Mouse (Mus musculus) forebrain, postnatal 0 days (tissue): ENCODE measurements around the gene Gm49366. TPM values are rescaled to one million over a fixed set of nuclear protein-coding genes. Genes with fewer than 3 reads are reported as not detected.
"Not testable (repeated sequence)": the region's sequence is repeated elsewhere in the genome, so short reads cannot be mapped to it uniquely, and the experiment has no call there.

Experiments used
- ATAC-seq: fragments of 200-750 bp; cut with Nextera tagmentation; 2 replicates; pipeline ENCODE4 v1.8.0; 2017; ENCODE audit warnings: mild to moderate bottlenecking, moderate library complexity
- DNase-seq: peaks from one replicate; pipeline ENCODE4 v3.0.0-alpha.2; 2015
- H3K27ac ChIP-seq: fragments of 300-500 bp; sonication (generic); 2 replicates; pipeline ENCODE4 v1.5.1; 2014; ENCODE audit warnings: low read depth, mild to moderate bottlenecking, antibody characterized with exemption, low read length, moderate library complexity, mixed read lengths
- H3K27me3 ChIP-seq: fragments of 300-500 bp; sonication (generic); 2 replicates; pipeline ENCODE4 v1.6.1; 2014; ENCODE audit warnings: mild to moderate bottlenecking, low read length, mixed read lengths; ENCODE audit not compliant: insufficient read depth
- H3K36me3 ChIP-seq: fragments of 300-500 bp; sonication (generic); 2 replicates; pipeline ENCODE4 v1.6.1; 2014; ENCODE audit warnings: mild to moderate bottlenecking, moderate library complexity; ENCODE audit not compliant: insufficient read depth
- H3K4me1 ChIP-seq: fragments of 300-500 bp; sonication (generic); 2 replicates; pipeline ENCODE4 v1.6.1; 2014; ENCODE audit warnings: antibody characterized with exemption; ENCODE audit not compliant: insufficient read depth
- H3K4me2 ChIP-seq: fragments of 300-500 bp; sonication (generic); 2 replicates; pipeline ENCODE4 v1.6.1; 2014; ENCODE audit warnings: low read depth, mild to moderate bottlenecking, moderate library complexity
- H3K4me3 ChIP-seq: fragments of 300-500 bp; sonication (generic); 2 replicates; pipeline ENCODE4 v1.5.1; 2014; ENCODE audit warnings: low read depth, low read length, mixed read lengths
- H3K9ac ChIP-seq: fragments of 300-500 bp; sonication (generic); 2 replicates; pipeline ENCODE4 v1.6.1; 2014; ENCODE audit warnings: mild to moderate bottlenecking
- H3K9me3 ChIP-seq: fragments of 300-500 bp; sonication (generic); 2 replicates; pipeline ENCODE4 v1.6.1; 2016; ENCODE audit warnings: low read length
- CTCF ChIP-seq: sonication (generic); IDR thresholded peaks from 2 replicates; pipeline ENCODE4 v1.5.1; 2016; ENCODE audit warnings: antibody characterized with exemption, control low read depth, low read depth
- WGBS: fragments of 180-500 bp; shearing (Covaris S2); extraction: QIAGEN DNeasy Blood & Tissue Kit; methylation state at CpG from one replicate; pipeline ENCODE4 v1.1.7; 2014; 5-methylcytosine and 5-hydroxymethylcytosine counted together
- polyA plus RNA-seq: library from polyadenylated mRNA; unstranded; fragments of >200 nt; fragmentation: Nextera tagmentation; extraction: Ambion mirVana; gene quantifications from 2 replicates; pipeline ENCODE4 v1.2.1, GENCODE M21; 2015
- total RNA-seq: library from RNA; depleted of rRNA; stranded (reverse); fragments of >200 nt; gene quantifications from 2 replicates; pipeline ENCODE4 v1.2.3, GENCODE M21; 2014

Gm49366 gene
- total and polyA plus RNA-seq, 2 experiments from 2014 or later = not detected

GRCm38 (mm10) chr12:84062336-84062735, 23.6 kb downstream of the Gm49366 start:
- Histone ChIP-seq H3K9ac (no peak overlapping the region), H3K9me3 (no peaks in the 10 kb centered on the region), H3K36me3 (no peaks in the 10 kb centered on the region), H3K4me3 (no peak overlapping the region), H3K27ac (no peak overlapping the region), H3K27me3 (no peaks in the 10 kb centered on the region), H3K4me1 (no peaks in the 10 kb centered on the region), H3K4me2 (no peak overlapping the region)
- ATAC-seq (no peak), DNase-seq (no peak)
- 95% methylated on average over 20 of the region's 20 CpGs for WGBS
- no peak for TF ChIP-seq CTCF

DNA sequence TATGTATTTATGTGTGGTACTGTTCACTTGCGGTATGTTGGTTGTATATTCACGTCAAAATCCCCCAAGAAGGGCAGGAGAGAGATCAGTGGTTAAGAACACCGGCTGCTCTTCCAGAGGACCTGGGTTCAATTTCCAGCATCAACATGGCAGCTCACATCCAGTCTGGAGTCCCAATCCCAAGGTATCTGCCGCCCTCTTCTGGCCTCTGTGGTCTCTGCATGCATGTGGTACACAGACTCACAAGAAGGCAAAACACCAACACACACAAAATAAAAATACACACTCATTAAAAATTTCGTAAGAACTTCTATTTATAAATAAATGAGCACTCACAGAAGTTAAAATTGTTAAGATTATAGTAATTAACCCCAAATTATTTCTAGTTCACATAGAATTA, 24.5 kb downstream of the Gm49366 start:
- WGBS = 73% methylated on average over 5 of the region's 5 CpGs
- H3K4me2 ChIP-seq = no peak overlapping the region
- peak; percentile 38 for TF ChIP-seq CTCF
- ATAC-seq (no peak), DNase-seq (no peak)
- no peaks in the 10 kb centered on the region for H3K36me3 ChIP-seq
- H3K27ac ChIP-seq = no peak overlapping the region
- no peak overlapping the region for H3K4me3 ChIP-seq
- H3K9ac ChIP-seq = no peak overlapping the region
- no peaks in the 10 kb centered on the region for H3K9me3 ChIP-seq
- no peaks in the 10 kb centered on the region for H3K27me3 ChIP-seq
- no peaks in the 10 kb centered on the region for H3K4me1 ChIP-seq

GRCm38 (mm10) chr12:84063833-84064232, 25.1 kb downstream of the Gm49366 start:
- no peak for TF ChIP-seq CTCF
- DNase-seq (no peak), ATAC-seq (no peak)
- 93% methylated on average over 2 of the region's 2 CpGs for WGBS
- no peak overlapping the region for H3K9ac ChIP-seq
- no peaks in the 10 kb centered on the region for H3K36me3 ChIP-seq
- H3K4me2 ChIP-seq = no peak overlapping the region
- H3K4me1 ChIP-seq = no peaks in the 10 kb centered on the region
- no peaks in the 10 kb centered on the region for H3K9me3 ChIP-seq
- H3K27me3 ChIP-seq = no peaks in the 10 kb centered on the region; the same call in 1 of the 2 replicates
- no peak overlapping the region for H3K27ac ChIP-seq
- no peak overlapping the region for H3K4me3 ChIP-seq

- ATAC-seq = no peak
- Histone ChIP-seq H3K4me2 (no peak overlapping the region), H3K4me1 (no peaks in the 10 kb centered on the region), H3K36me3 (no peaks in the 10 kb centered on the region), H3K9ac (no peak overlapping the region), H3K9me3 (no peaks in the 10 kb centered on the region), H3K4me3 (no peak overlapping the region), H3K27me3 (no peaks in the 10 kb centered on the region; the same call in 1 of the 2 replicates), H3K27ac (no peak overlapping the region)
- DNase-seq = no peak
- TF ChIP-seq CTCF = no peak
- WGBS = 73% methylated on average over 8 of the region's 8 CpGs
These were observed 25.9 kb downstream of the Gm49366 start for GRCm38 (mm10) chr12:84064621-84065020.

- H3K27me3 ChIP-seq = no peaks in the 10 kb centered on the region; the same call in none of the 2 replicates
- H3K27ac ChIP-seq = no peak overlapping the region
- no peaks in the 10 kb centered on the region for H3K4me1 ChIP-seq
- H3K9ac ChIP-seq = no peak overlapping the region
- no peak overlapping the region for H3K4me2 ChIP-seq
- H3K4me3 ChIP-seq = no peak overlapping the region
- no peaks in the 10 kb centered on the region for H3K36me3 ChIP-seq
- H3K9me3 ChIP-seq = no peaks in the 10 kb centered on the region
- TF ChIP-seq CTCF = no peak
- no peak for ATAC-seq
- no peak for DNase-seq
- 82% methylated on average over 4 of the region's 4 CpGs for WGBS
These were observed 29.0 kb downstream of the Gm49366 start for GRCm38 (mm10) chr12:84067752-84068151.

DNA sequence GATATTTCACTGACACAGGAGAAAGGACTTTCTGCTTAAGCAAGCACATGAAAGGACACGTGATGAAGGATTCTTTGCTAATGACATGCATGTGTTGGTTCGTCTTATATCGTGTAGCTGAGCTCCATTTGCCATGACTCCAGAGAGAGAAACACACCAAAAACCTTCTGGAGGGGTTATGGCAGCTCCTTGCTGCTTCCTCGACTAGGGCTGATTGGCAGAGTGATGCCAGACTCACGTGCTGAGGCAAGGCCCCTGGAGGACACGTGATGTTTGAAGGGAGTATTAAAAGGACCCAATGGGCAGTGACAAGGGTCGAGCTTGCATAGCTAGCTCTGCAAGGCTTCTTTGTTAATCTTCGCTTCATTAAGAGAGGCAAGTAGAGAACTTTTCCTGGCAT, 29.6 kb downstream of the Gm49366 start:
- no peak for DNase-seq
- H3K4me2 ChIP-seq = no peak overlapping the region
- no peak overlapping the region for H3K27ac ChIP-seq
- H3K4me1 ChIP-seq = no peaks in the 10 kb centered on the region
- H3K9ac ChIP-seq = no peak overlapping the region
- 53% methylated on average over 8 of the region's 8 CpGs for WGBS
- no peaks in the 10 kb centered on the region; the same call in none of the 2 replicates for H3K27me3 ChIP-seq
- no peak overlapping the region for H3K4me3 ChIP-seq
- no peak for ATAC-seq
- H3K36me3 ChIP-seq = no peaks in the 10 kb centered on the region
- H3K9me3 ChIP-seq = no peaks in the 10 kb centered on the region
- no peak for TF ChIP-seq CTCF

DNA sequence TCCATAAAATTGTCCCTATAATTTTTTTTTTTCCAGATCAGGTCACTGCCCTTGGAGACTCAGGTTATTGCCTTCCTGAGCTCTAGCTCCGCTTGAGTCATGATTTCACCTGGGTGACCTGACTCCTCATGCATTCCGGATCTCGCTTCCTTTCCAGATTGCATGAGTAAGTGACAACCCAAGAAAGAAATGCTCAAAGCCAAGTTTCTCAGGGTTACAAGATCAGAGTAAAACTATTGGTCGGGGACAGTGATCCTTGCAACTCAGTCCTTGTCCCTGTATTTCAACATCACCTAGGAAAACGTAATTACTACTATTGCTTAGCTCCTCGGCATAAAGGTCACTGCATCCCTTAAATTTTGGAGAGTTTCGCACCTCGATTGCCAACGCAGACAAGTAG, 30.3 kb downstream of the Gm49366 start, which contains the start of gene Acot5:
Gene Acot5 (plus strand): TSS at position 340 of the 400 bp plus-strand sequence.
- WGBS = 58% methylated on average over 9 of the region's 9 CpGs
- Histone ChIP-seq H3K9me3 (no peaks in the 10 kb centered on the region), H3K9ac (peak within 1 kb of the TSS; percentile 28), H3K4me1 (no peaks in the 10 kb centered on the region), H3K27ac (no peak within 1 kb of the TSS), H3K36me3 (no peaks in the 10 kb centered on the region), H3K4me2 (peak within 1 kb of the TSS; percentile 57), H3K27me3 (no peaks in the 10 kb centered on the region; the same call in none of the 2 replicates), H3K4me3 (peak within 1 kb of the TSS; percentile 42)
- ATAC-seq (no peak), DNase-seq (no peak)
- TF ChIP-seq CTCF = no peak

DNA sequence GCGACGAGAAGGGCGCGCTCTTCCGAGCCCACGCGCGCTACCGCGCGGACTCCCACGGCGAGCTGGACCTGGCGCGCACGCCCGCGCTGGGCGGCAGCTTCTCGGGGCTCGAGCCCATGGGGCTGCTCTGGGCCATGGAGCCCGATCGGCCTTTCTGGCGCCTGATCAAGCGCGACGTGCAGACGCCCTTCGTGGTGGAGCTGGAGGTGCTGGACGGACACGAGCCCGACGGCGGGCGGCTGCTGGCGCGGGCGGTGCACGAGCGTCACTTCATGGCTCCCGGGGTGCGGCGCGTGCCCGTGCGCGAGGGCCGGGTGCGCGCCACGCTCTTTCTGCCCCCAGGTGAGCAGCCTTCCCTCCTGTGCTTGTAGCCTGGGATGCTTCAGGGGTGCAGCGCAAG, 30.8 kb downstream of the Gm49366 start:
- DNase-seq = peak; percentile 22

More for the DNA sequence above, 30.8 kb downstream of the Gm49366 start:
- not testable (repeated sequence) for H3K4me1 ChIP-seq, H3K27me3 ChIP-seq, H3K27ac ChIP-seq, H3K9me3 ChIP-seq, ATAC-seq, H3K36me3 ChIP-seq
- Histone ChIP-seq H3K9ac (peak overlapping the region; percentile 28), H3K4me2 (peak overlapping the region; percentile 57), H3K4me3 (peak overlapping the region; percentile 42)
- WGBS = 6% methylated on average over 39 of the region's 52 CpGs
